Mouse (Mus musculus): Measurements from ENCODE around the gene Eppin.

Gene Eppin

GRCm38 (mm10) chr2:164558991-164559645 is 34.3 kb downstream of the Eppin start:
- no peak for DNase-seq (ENCODE audit: low spot score)

GRCm38 (mm10) chr2:164558426-164558825 is 35.0 kb downstream of the Eppin start:
- no peak for DNase-seq (ENCODE audit: low spot score)

GRCm38 (mm10) chr2:164551502-164551901 is 41.9 kb downstream of the Eppin start:
- no peak for DNase-seq (ENCODE audit: low spot score)

- no peak for DNase-seq (ENCODE audit: low spot score)
These were observed 42.5 kb downstream of the Eppin start for GRCm38 (mm10) chr2:164550895-164551269.

GRCm38 (mm10) chr2:164549963-164550894 is 43.2 kb downstream of the Eppin start:
- DNase-seq (ENCODE audit: low spot score) = no peak

- no peak for DNase-seq (ENCODE audit: low spot score)
These were observed 44.1 kb downstream of the Eppin start for GRCm38 (mm10) chr2:164549338-164549737.

- no peak for DNase-seq (ENCODE audit: low spot score)
These were observed 48.8 kb downstream of the Eppin start for GRCm38 (mm10) chr2:164544454-164545097.

GRCm38 (mm10) chr2:164543745-164544144 is 49.6 kb downstream of the Eppin start:
- DNase-seq (ENCODE audit: low spot score) = no peak

GRCm38 (mm10) chr2:164542598-164542997 is 50.8 kb downstream of the Eppin start:
- no peak for DNase-seq (ENCODE audit: low spot score)

- no peak for DNase-seq (ENCODE audit: low spot score)
These were observed 51.3 kb downstream of the Eppin start for GRCm38 (mm10) chr2:164542132-164542531.

- no peak for DNase-seq (ENCODE audit: low spot score)
These were observed 52.6 kb downstream of the Eppin start for GRCm38 (mm10) chr2:164540652-164541427.

Measured in ovary, postnatal 36 days (tissue).